Mouse (Mus musculus): ENCODE results near the gene Ifi47. TPM values are rescaled to one million over a fixed set of nuclear protein-coding genes. Genes with fewer than 3 reads are reported as not detected.

Gene Ifi47
- polyA plus RNA-seq, 1 experiment from 2014 or later: 0.27 TPM

GRCm38 (mm10) chr11:49081886-49082285 is 5.5 kb downstream of the Ifi47 start:
- Histone ChIP-seq H3K9me3 (no peaks in the 10 kb centered on the region), H3K9ac (replicated peaks) (no peak overlapping the region), H3K27ac (replicated peaks) (no peak overlapping the region), H3K4me2 (replicated peaks) (no peak overlapping the region), H3K27me3 (no peaks in the 10 kb centered on the region), H3K4me3 (no peak overlapping the region), H3K36me3 (no peaks in the 10 kb centered on the region), H3K4me1 (no peaks in the 10 kb centered on the region)
- no peak for ATAC-seq (ENCODE audit: low FRiP score, low read depth)
- 76% methylated on average over 3 of the region's 3 CpGs for WGBS

- Histone ChIP-seq H3K9me3 (no peaks in the 10 kb centered on the region), H3K27ac (replicated peaks) (no peak overlapping the region), H3K4me3 (no peak overlapping the region), H3K4me1 (0 out of 2 replicates have a peak, but pooled peaks cover 2% of the 10 kb centered on the region), H3K27me3 (no peaks in the 10 kb centered on the region), H3K36me3 (no peaks in the 10 kb centered on the region), H3K9ac (replicated peaks) (no peak overlapping the region), H3K4me2 (replicated peaks) (no peak overlapping the region)
- WGBS: 96% methylated on average over 1 of the region's 1 CpGs
- ATAC-seq (ENCODE audit: low FRiP score, low read depth): no peak
Observed at GRCm38 (mm10) chr11:49083146-49083545, 6.8 kb downstream of the Ifi47 start.

- no peak overlapping the region for H3K9ac ChIP-seq (replicated peaks)
- H3K9me3 ChIP-seq: no peaks in the 10 kb centered on the region
- 0 out of 2 replicates have a peak, but pooled peaks cover 4% of the 10 kb centered on the region for H3K4me1 ChIP-seq
- H3K4me2 ChIP-seq (replicated peaks): no peak overlapping the region
- H3K36me3 ChIP-seq: no peaks in the 10 kb centered on the region
- 80% methylated on average over 3 of the region's 3 CpGs for WGBS
- ATAC-seq (ENCODE audit: low FRiP score, low read depth): no peak
- H3K27ac ChIP-seq (replicated peaks): no peak overlapping the region
- H3K27me3 ChIP-seq: no peaks in the 10 kb centered on the region
- H3K4me3 ChIP-seq: no peak overlapping the region
Observed at GRCm38 (mm10) chr11:49083808-49084207, 7.4 kb downstream of the Ifi47 start.

- Histone ChIP-seq H3K4me2 (replicated peaks) (no peak overlapping the region), H3K36me3 (no peaks in the 10 kb centered on the region), H3K27ac (replicated peaks) (no peak overlapping the region), H3K4me1 (0 out of 2 replicates have a peak, but pooled peaks cover 4% of the 10 kb centered on the region), H3K27me3 (no peaks in the 10 kb centered on the region), H3K4me3 (no peak overlapping the region), H3K9ac (replicated peaks) (no peak overlapping the region), H3K9me3 (no peaks in the 10 kb centered on the region)
- WGBS: 81% methylated on average over 1 of the region's 1 CpGs
- no peak for ATAC-seq (ENCODE audit: low FRiP score, low read depth)
Observed at GRCm38 (mm10) chr11:49084385-49084784, 8.0 kb downstream of the Ifi47 start.

- Histone ChIP-seq H3K4me3 (no peak overlapping the region), H3K4me1 (0 out of 2 replicates have a peak, but pooled peaks cover 4% of the 10 kb centered on the region), H3K27ac (replicated peaks) (no peak overlapping the region), H3K9ac (replicated peaks) (no peak overlapping the region), H3K36me3 (no peaks in the 10 kb centered on the region), H3K27me3 (no peaks in the 10 kb centered on the region), H3K9me3 (no peaks in the 10 kb centered on the region), H3K4me2 (replicated peaks) (no peak overlapping the region)
- ATAC-seq (ENCODE audit: low FRiP score, low read depth): no peak
- WGBS: 61% methylated on average over 3 of the region's 3 CpGs
Observed at GRCm38 (mm10) chr11:49084875-49085274, 8.5 kb downstream of the Ifi47 start.

- H3K9me3 ChIP-seq: no peaks in the 10 kb centered on the region
- H3K36me3 ChIP-seq: no peaks in the 10 kb centered on the region
- H3K9ac ChIP-seq (replicated peaks): no peak overlapping the region
- no peaks in the 10 kb centered on the region for H3K27me3 ChIP-seq
- H3K4me1 ChIP-seq: 0 out of 2 replicates have a peak, but pooled peaks cover 4% of the 10 kb centered on the region
- H3K4me3 ChIP-seq: no peak overlapping the region
- no peak overlapping the region for H3K27ac ChIP-seq (replicated peaks)
- no peak overlapping the region for H3K4me2 ChIP-seq (replicated peaks)
- no peak for ATAC-seq (ENCODE audit: low FRiP score, low read depth)
- WGBS: 87% methylated on average over 6 of the region's 6 CpGs
Observed at GRCm38 (mm10) chr11:49086858-49087361, 10.5 kb downstream of the Ifi47 start.

GRCm38 (mm10) chr11:49087830-49088616 is 11.6 kb downstream of the Ifi47 start:
- Histone ChIP-seq H3K9ac (replicated peaks) (no peak overlapping the region), H3K4me2 (replicated peaks) (peak overlapping the region; percentile 26; the same call in 1 of the 2 replicates), H3K4me1 (0 out of 2 replicates have a peak, but pooled peaks cover 4% of the 10 kb centered on the region), H3K4me3 (no peak overlapping the region), H3K36me3 (no peaks in the 10 kb centered on the region), H3K9me3 (no peaks in the 10 kb centered on the region), H3K27me3 (no peaks in the 10 kb centered on the region), H3K27ac (replicated peaks) (no peak overlapping the region)
- ATAC-seq (ENCODE audit: low FRiP score, low read depth): peak; percentile 52
- 37% methylated on average over 22 of the region's 22 CpGs for WGBS

- Histone ChIP-seq H3K27me3 (no peaks in the 10 kb centered on the region), H3K36me3 (no peaks in the 10 kb centered on the region), H3K4me2 (replicated peaks) (no peak overlapping the region), H3K4me1 (0 out of 2 replicates have a peak, but pooled peaks cover 4% of the 10 kb centered on the region), H3K27ac (replicated peaks) (no peak overlapping the region), H3K9me3 (no peaks in the 10 kb centered on the region), H3K4me3 (no peak overlapping the region), H3K9ac (replicated peaks) (no peak overlapping the region)
- 89% methylated on average over 5 of the region's 5 CpGs for WGBS
- no peak for ATAC-seq (ENCODE audit: low FRiP score, low read depth)
Observed at GRCm38 (mm10) chr11:49088990-49089652, 12.7 kb downstream of the Ifi47 start.

GRCm38 (mm10) chr11:49089735-49090507 is 13.5 kb downstream of the Ifi47 start:
- no peaks in the 10 kb centered on the region for H3K36me3 ChIP-seq
- no peak for ATAC-seq (ENCODE audit: low FRiP score, low read depth)
- no peak overlapping the region for H3K4me2 ChIP-seq (replicated peaks)
- no peaks in the 10 kb centered on the region for H3K9me3 ChIP-seq
- 86% methylated on average over 3 of the region's 3 CpGs for WGBS
- no peak overlapping the region for H3K4me3 ChIP-seq
- no peak overlapping the region for H3K27ac ChIP-seq (replicated peaks)
- peaks cover 4% of the 10 kb centered on the region; the same call in 1 of the 2 replicates for H3K4me1 ChIP-seq
- H3K9ac ChIP-seq (replicated peaks): no peak overlapping the region
- no peaks in the 10 kb centered on the region for H3K27me3 ChIP-seq

- 91% methylated on average over 5 of the region's 5 CpGs for WGBS
- Histone ChIP-seq H3K4me3 (no peak overlapping the region), H3K36me3 (no peaks in the 10 kb centered on the region), H3K9ac (replicated peaks) (no peak overlapping the region), H3K27me3 (no peaks in the 10 kb centered on the region), H3K4me1 (peaks cover 4% of the 10 kb centered on the region; the same call in 1 of the 2 replicates), H3K9me3 (no peaks in the 10 kb centered on the region), H3K4me2 (replicated peaks) (no peak overlapping the region), H3K27ac (replicated peaks) (no peak overlapping the region)
- no peak for ATAC-seq (ENCODE audit: low FRiP score, low read depth)
Observed at GRCm38 (mm10) chr11:49090551-49090950, 14.2 kb downstream of the Ifi47 start.

GRCm38 (mm10) chr11:49091171-49091570 is 14.8 kb downstream of the Ifi47 start:
- no peaks in the 10 kb centered on the region for H3K36me3 ChIP-seq
- 89% methylated on average over 4 of the region's 4 CpGs for WGBS
- H3K4me1 ChIP-seq: peaks cover 4% of the 10 kb centered on the region; the same call in 1 of the 2 replicates
- no peaks in the 10 kb centered on the region for H3K27me3 ChIP-seq
- H3K9ac ChIP-seq (replicated peaks): no peak overlapping the region
- ATAC-seq (ENCODE audit: low FRiP score, low read depth): no peak
- H3K4me3 ChIP-seq: no peak overlapping the region
- H3K9me3 ChIP-seq: no peaks in the 10 kb centered on the region
- H3K4me2 ChIP-seq (replicated peaks): no peak overlapping the region
- H3K27ac ChIP-seq (replicated peaks): no peak overlapping the region
